Mouse (Mus musculus) midbrain, embryonic 10.5 days (tissue): ENCODE measurements at regions not wholly inside any gene's neighbourhood (a gene's known extent, or its start where the extent isn't known, plus 50 kb on each side); places are given as distances from the start of the nearest gene placed in this dataset.

Experiments
- DNase-seq: peaks from one replicate; pipeline ENCODE4 v3.0.0-alpha.2; 2017; ENCODE audit warnings: low spot score
- H3K27ac ChIP-seq: fragments of 300-500 bp; sonication (generic); replicated peaks from 2 replicates; pipeline ENCODE4 v1.5.1; 2016; ENCODE audit warnings: mild to moderate bottlenecking
- H3K27me3 ChIP-seq: fragments of 300-500 bp; sonication (generic); 2 replicates; pipeline ENCODE4 v1.6.1; 2016; ENCODE audit warnings: low read depth, mild to moderate bottlenecking; ENCODE audit not compliant: poor library complexity, severe bottlenecking
- H3K36me3 ChIP-seq: fragments of 300-500 bp; sonication (generic); 2 replicates; pipeline ENCODE4 v1.6.1; 2016; ENCODE audit warnings: mild to moderate bottlenecking, moderate library complexity
- H3K4me1 ChIP-seq: fragments of 300-500 bp; sonication (generic); 2 replicates; pipeline ENCODE4 v1.6.1; 2016
- H3K4me3 ChIP-seq: fragments of 300-500 bp; sonication (generic); 2 replicates; pipeline ENCODE4 v1.5.1; 2016; ENCODE audit warnings: mild to moderate bottlenecking, moderate library complexity
- H3K9me3 ChIP-seq: fragments of 300-500 bp; sonication (generic); replicated peaks from 2 replicates; pipeline ENCODE4 v1.6.1; 2016; ENCODE audit warnings: mild to moderate bottlenecking
- WGBS: fragments of 180-500 bp; shearing (Covaris S2); methylation state at CpG from one replicate; pipeline ENCODE4 v1.1.7; 2016; 5-methylcytosine and 5-hydroxymethylcytosine counted together

DNA sequence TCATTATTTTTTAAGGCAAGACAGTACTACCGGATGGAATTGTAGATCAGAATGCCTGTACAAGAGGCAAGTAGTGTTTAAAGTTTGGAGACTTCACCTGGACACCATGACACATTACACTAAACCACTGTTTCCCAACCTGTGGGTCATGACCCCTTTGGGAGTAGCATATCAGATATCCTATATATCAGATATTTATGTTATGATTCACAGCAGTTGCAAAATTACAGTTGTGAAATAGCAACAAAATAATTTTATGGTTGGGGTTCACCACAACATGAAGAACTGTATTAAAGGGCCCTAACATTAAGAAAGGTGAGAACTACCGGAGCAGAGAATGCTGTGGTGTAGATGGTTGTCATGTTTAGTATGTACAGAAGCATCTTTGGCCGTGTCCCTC, 413.2 kb upstream of the Cd180 start:
- Histone ChIP-seq H3K4me3 (no peak overlapping the region), H3K27ac (no peak overlapping the region), H3K36me3 (no peaks in the 10 kb centered on the region), H3K4me1 (no peaks in the 10 kb centered on the region), H3K9me3 (no peaks in the 10 kb centered on the region), H3K27me3 (no peaks in the 10 kb centered on the region)
- no peak for DNase-seq
- WGBS: 90% methylated on average over 3 of the region's 3 CpGs

DNA sequence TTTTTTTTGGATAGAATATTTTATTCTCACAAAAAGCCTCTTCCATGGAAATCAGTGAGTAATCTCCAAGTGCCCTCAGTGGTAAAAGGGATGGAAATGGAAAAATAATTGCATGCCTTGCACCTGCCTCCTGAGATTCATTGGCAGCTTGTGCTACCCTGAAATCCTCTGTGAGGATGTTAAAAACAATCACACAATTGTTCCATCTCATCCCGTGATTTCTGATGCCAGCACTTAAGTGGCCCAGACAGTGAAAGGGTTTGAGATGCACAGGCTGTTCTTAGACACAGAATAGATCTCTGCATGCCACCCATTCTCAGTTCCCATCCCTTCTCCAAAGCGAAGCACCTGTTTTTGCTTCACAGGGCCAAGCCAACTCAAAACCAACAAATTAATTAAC, 398.9 kb upstream of the Cd180 start:
- Histone ChIP-seq H3K4me3 (no peak overlapping the region), H3K27ac (no peak overlapping the region), H3K4me1 (no peaks in the 10 kb centered on the region), H3K9me3 (no peaks in the 10 kb centered on the region), H3K36me3 (no peaks in the 10 kb centered on the region), H3K27me3 (no peaks in the 10 kb centered on the region)
- DNase-seq: no peak
- WGBS: 83% methylated on average over 2 of the region's 2 CpGs

DNA sequence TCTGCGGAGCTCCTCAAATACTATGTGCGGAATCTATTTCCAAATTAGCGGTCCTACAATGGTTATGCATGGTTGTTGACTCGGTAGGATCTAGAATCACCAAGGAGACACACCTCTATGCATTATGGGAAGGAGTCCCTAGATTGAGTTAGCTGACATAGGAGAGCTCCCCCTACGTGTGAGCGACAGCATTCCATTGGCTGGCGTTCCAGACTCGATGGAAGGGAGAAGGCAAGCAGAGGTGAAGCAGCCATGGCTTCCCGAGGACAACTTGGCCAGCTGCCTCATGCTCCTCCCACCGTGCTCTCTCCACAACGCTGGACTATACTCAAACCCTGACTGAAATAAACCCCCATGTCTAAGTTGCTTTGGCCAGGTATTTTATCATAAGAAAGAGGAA, 398.3 kb upstream of the Cd180 start:
- Histone ChIP-seq H3K27ac (no peak overlapping the region), H3K36me3 (no peaks in the 10 kb centered on the region), H3K27me3 (no peaks in the 10 kb centered on the region), H3K9me3 (no peaks in the 10 kb centered on the region), H3K4me1 (no peaks in the 10 kb centered on the region), H3K4me3 (no peak overlapping the region)
- DNase-seq: no peak
- 84% methylated on average over 11 of the region's 11 CpGs for WGBS

DNA sequence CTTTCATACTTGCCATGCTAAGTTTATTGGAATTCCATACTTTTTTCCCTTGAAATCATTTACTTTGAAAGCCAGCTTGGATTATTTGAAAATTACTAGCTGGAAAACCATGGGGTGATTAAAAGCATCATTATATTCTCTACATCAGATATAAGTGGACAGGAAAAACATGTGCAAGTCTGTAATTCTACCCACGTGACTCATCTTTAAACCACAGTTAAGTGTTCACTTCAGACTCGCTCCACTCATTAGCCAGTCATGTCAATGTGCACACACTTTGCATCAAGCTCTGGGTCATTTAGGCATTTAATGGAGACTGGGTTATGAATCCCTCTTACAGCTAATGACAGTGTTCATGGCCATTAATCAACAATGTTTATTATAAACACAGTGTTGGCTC, 385.4 kb upstream of the Cd180 start:
- H3K36me3 ChIP-seq: no peaks in the 10 kb centered on the region
- H3K9me3 ChIP-seq: no peaks in the 10 kb centered on the region
- no peak overlapping the region for H3K4me3 ChIP-seq
- no peaks in the 10 kb centered on the region for H3K4me1 ChIP-seq
- H3K27me3 ChIP-seq: no peaks in the 10 kb centered on the region
- 88% methylated on average over 2 of the region's 2 CpGs for WGBS
- DNase-seq: no peak
- H3K27ac ChIP-seq: no peak overlapping the region

DNA sequence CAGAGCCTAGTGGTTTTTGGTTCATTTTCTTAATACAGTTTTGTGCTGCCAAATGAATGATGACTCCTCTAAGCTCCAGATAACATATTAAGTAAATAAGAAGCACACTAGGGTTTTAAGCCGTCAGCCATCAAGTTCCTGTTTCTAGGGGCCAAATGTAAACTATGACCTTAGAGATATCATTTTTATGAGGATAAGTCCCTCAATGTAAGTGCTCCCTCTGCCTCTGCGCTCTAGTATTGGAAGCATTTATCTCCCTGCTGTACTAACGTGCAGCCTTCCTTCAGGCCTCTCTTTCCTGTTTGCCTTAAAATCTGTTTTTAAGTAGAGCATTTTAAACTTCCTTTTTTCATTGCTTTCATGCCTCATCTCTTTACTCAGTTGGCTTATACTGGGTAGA, 381.3 kb upstream of the Cd180 start:
- H3K27me3 ChIP-seq: no peaks in the 10 kb centered on the region

DNA sequence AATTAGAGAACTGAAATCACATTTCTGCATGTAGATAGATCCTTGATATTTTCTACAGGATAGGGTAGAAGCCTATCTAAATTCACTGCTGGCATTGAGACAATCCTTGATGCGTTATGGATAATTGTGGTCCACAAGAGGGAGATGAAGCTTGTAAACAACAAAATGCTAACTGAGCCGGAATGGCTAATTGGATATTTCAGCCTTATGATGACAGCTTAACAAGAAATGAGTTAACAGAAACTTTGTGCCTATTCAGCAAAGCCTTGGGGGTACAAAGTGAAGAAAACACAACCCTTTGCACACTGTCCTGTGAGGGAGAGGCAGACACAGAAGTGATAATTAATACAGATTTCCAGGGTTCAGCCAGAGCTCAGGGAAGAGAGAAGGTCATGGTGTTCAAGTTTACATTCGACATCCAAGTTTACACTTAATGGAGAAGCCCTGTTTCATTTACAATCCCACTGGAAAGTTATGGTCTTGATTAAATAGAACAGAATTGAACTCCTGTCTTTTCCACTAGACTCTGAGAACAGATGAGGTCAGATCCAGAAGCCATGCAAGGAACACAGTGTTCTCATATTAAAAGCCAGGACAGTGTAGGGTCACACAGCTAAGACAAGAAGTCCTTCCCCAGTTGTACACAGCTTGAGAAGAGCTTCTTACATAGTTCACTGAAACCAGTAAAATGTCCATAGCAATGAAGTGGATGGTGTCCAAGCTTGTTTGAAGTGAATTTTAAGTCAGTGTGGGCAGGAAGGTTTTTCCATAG, 377.3 kb upstream of the Cd180 start:
- H3K9me3 ChIP-seq: no peaks in the 10 kb centered on the region
- H3K4me3 ChIP-seq: no peak overlapping the region
- no peak for DNase-seq
- no peaks in the 10 kb centered on the region for H3K4me1 ChIP-seq
- WGBS: 88% methylated on average over 3 of the region's 3 CpGs
- no peak overlapping the region for H3K27ac ChIP-seq
- no peaks in the 10 kb centered on the region for H3K36me3 ChIP-seq
- H3K27me3 ChIP-seq: no peaks in the 10 kb centered on the region

More for the DNA sequence above, 381.3 kb upstream of the Cd180 start:
- no peak for DNase-seq
- no peaks in the 10 kb centered on the region for H3K36me3 ChIP-seq
- no peaks in the 10 kb centered on the region for H3K9me3 ChIP-seq
- H3K4me1 ChIP-seq: no peaks in the 10 kb centered on the region
- H3K27ac ChIP-seq: no peak overlapping the region
- 80% methylated on average over 3 of the region's 3 CpGs for WGBS
- no peak overlapping the region for H3K4me3 ChIP-seq

DNA sequence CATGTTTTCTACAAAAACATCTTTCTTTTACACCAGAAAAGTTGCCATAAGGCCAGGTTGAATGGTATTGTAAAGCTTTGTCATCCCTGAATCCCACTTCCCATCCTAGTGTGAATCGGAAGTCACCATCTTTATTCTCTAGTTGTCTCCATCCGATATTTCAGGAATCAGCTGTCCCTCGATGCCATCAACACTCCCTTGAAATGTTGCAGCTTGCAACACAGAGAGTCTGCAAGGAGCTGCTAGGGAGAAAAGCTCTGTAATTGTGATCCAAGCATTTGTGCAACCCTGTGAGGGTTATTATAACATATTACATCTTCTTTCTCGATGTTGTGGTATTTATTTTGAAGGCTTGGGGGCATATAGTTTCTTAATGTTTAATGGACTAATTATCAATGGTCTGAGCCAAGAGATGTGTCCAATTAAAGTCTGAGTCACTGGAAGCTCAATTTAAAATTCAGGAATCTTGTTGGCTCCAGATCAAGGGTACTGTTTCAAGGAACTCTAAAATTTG, 374.4 kb upstream of the Cd180 start:
- no peak for DNase-seq
- H3K4me1 ChIP-seq: no peaks in the 10 kb centered on the region
- H3K4me3 ChIP-seq: no peak overlapping the region
- WGBS: 92% methylated on average over 4 of the region's 4 CpGs
- no peaks in the 10 kb centered on the region for H3K36me3 ChIP-seq
- no peak overlapping the region for H3K27ac ChIP-seq
- H3K9me3 ChIP-seq: no peaks in the 10 kb centered on the region
- H3K27me3 ChIP-seq: no peaks in the 10 kb centered on the region

DNA sequence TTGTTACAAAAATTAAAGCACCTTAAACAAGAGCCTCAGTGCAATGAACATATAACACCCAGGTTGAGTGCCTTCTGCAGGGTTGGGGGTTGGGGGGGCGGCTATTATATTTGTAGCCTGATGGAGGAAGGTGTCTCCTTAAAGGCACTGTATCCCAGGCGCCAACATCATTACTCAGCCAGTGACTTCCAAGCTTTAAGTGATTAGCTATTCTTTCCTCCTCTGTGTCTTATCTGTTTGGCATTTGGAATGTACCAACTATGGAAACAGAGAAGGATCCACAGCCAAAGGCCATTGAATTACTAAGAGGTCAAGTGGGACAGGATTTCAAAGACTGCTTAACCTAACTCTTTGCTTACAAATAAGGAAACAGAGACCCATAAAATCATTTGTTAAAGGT, 373.9 kb upstream of the Cd180 start:
- no peaks in the 10 kb centered on the region for H3K27me3 ChIP-seq
- 79% methylated on average over 2 of the region's 2 CpGs for WGBS
- no peaks in the 10 kb centered on the region for H3K4me1 ChIP-seq
- no peaks in the 10 kb centered on the region for H3K36me3 ChIP-seq
- no peak for DNase-seq
- no peaks in the 10 kb centered on the region for H3K9me3 ChIP-seq
- no peak overlapping the region for H3K27ac ChIP-seq
- H3K4me3 ChIP-seq: no peak overlapping the region

DNA sequence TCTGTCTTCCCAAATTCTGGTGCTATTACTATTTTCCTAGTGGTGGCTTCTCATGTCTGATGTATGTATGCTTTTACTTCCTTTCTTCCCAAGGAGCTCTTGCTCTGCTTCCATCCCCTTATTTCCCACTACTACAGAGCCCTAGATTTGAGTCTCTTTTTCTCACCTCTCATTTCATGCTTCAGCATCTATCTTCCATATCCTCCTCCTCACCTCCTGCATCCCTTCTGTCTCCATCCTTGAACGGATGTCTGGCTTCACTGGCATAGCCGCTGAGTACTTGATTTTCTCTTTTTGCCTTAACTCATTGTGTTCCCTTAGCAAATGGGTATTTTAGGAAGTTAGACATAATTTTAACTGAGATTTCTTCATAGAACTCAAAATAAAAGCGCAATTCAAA, 369.5 kb upstream of the Cd180 start:
- H3K27me3 ChIP-seq: no peaks in the 10 kb centered on the region
- 91% methylated on average over 3 of the region's 3 CpGs for WGBS

DNA sequence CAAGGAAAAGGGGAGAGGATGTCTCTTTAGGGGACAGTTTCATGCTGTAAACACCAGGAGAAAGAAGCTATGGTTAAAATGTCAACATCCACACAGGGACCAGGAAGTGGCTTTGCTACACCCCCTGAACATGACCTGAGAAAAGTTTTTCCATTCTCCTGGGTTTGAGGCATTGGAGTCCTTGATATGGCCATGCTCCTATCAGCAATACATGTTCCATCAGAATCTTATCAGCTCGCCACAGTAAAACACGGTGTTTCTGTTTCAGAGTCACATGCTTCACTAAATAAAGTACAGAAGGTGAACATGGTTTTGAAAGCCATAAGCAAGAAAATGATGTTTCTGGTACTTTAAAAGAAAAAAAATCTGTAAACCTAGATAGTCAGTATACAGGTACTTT, 367.4 kb upstream of the Cd180 start:
- Histone ChIP-seq H3K4me3 (no peak overlapping the region), H3K27ac (no peak overlapping the region), H3K27me3 (no peaks in the 10 kb centered on the region), H3K4me1 (no peaks in the 10 kb centered on the region), H3K9me3 (no peaks in the 10 kb centered on the region), H3K36me3 (no peaks in the 10 kb centered on the region)
- DNase-seq: no peak
- 82% methylated on average over 2 of the region's 2 CpGs for WGBS

More for the DNA sequence above, 369.5 kb upstream of the Cd180 start:
- Histone ChIP-seq H3K4me3 (no peak overlapping the region), H3K4me1 (no peaks in the 10 kb centered on the region), H3K36me3 (no peaks in the 10 kb centered on the region), H3K27ac (no peak overlapping the region), H3K9me3 (no peaks in the 10 kb centered on the region)
- no peak for DNase-seq

DNA sequence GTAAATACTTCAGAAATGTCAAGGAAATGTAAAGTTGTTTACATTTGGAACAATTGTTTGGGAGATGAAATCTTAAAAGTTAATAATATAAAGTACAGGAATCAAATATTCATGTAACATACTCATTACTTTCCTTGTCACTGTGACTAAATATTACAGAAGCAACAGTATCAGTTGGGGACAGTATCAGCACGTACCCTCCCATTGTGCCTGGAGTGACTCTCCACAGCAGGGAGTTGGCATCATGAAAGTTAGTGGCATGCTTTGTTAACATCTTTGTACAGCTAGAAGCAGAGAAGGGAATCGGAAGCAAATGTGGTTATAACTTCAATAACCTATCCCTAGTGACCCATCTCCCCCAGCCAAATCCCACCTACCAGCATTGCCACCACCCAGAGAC, 366.8 kb upstream of the Cd180 start:
- no peaks in the 10 kb centered on the region for H3K27me3 ChIP-seq
- no peaks in the 10 kb centered on the region for H3K36me3 ChIP-seq
- DNase-seq: no peak

DNA sequence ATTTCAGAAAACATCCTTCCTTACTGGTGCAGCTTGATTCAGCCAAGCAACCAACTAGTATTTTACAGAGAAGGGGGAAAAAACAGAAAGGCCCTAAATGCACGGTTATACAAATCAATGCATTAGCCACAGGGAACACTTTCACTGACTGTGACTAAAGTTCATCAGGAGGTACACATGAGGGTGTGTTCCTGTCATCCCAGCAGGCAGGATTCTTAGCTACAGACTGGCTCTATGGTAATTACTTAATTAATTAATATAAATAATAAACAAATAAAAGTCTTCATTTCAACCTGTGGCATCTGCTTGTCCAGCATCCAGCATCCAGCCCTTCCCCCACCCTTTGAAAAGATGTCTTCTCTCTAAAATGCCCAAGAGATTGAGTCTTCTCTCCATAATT, 359.7 kb upstream of the Cd180 start:
- Histone ChIP-seq H3K27me3 (no peaks in the 10 kb centered on the region), H3K36me3 (no peaks in the 10 kb centered on the region), H3K9me3 (no peaks in the 10 kb centered on the region), H3K4me1 (no peaks in the 10 kb centered on the region; the same call in 1 of the 2 replicates), H3K4me3 (no peak overlapping the region), H3K27ac (no peak overlapping the region)
- WGBS: 77% methylated on average over 1 of the region's 1 CpGs
- no peak for DNase-seq

More for the DNA sequence above, 366.8 kb upstream of the Cd180 start:
- Histone ChIP-seq H3K4me1 (no peaks in the 10 kb centered on the region; the same call in 1 of the 2 replicates), H3K27ac (no peak overlapping the region), H3K4me3 (no peak overlapping the region), H3K9me3 (no peaks in the 10 kb centered on the region)
- WGBS: 68% methylated on average over 2 of the region's 2 CpGs

DNA sequence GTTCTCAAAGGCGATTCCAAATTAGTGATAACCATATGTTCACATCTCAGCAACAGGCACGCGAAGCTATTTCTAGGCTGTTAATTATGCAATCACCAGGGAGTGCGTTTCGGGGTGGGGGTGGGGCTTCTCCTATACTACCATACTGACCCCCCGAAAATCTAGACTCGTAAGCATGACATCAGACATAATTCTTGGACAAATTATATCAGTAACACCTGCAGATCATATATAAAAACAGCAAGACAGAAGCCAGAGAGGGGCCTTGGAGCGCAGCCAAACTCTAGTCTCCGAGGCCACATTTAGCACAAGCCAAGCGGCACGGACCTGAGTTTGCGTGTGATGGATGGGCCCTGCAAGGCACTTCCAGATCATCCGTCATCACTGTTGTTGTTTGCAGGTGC, 359.2 kb upstream of the Cd180 start:
- Histone ChIP-seq H3K4me1 (no peaks in the 10 kb centered on the region; the same call in 1 of the 2 replicates), H3K36me3 (no peaks in the 10 kb centered on the region), H3K27ac (no peak overlapping the region), H3K4me3 (no peak overlapping the region), H3K27me3 (no peaks in the 10 kb centered on the region), H3K9me3 (no peaks in the 10 kb centered on the region; the same call in 1 of the 2 replicates)
- DNase-seq: no peak
- whole genome bisulfite sequencing: 91% methylated on average over 13 of the region's 13 CpGs
